Mouse (Mus musculus) lung, embryonic 14.5 days (tissue): Measurements from ENCODE around the gene Rec114. TPM values are rescaled to one million over a fixed set of nuclear protein-coding genes. Genes with fewer than 3 reads are reported as not detected.

Experiments used
- ATAC-seq: fragments of 200-750 bp; cut with Nextera tagmentation; 2 replicates; pipeline ENCODE4 v1.8.0; 2017; ENCODE audit warnings: mild to moderate bottlenecking, moderate TSS enrichment, moderate library complexity; ENCODE audit not compliant: insufficient read depth
- DNase-seq: peaks from one replicate; pipeline ENCODE4 v3.0.0-alpha.2; 2015
- H3K27ac ChIP-seq: fragments of 300-500 bp; sonication (generic); 2 replicates; pipeline ENCODE4 v1.5.1; 2014; ENCODE audit warnings: low read depth, mild to moderate bottlenecking, moderate library complexity
- H3K27me3 ChIP-seq: fragments of 300-500 bp; sonication (generic); 2 replicates; pipeline ENCODE4 v1.6.1; 2014; ENCODE audit warnings: low read length, control low read depth; ENCODE audit not compliant: insufficient read depth
- H3K36me3 ChIP-seq: fragments of 300-500 bp; sonication (generic); 2 replicates; pipeline ENCODE4 v1.6.1; 2014; ENCODE audit warnings: control low read depth; ENCODE audit not compliant: insufficient read depth
- H3K4me1 ChIP-seq: fragments of 300-500 bp; sonication (generic); 2 replicates; pipeline ENCODE4 v1.6.1; 2014; ENCODE audit warnings: antibody characterized with exemption, control low read depth; ENCODE audit not compliant: insufficient read depth
- H3K4me2 ChIP-seq: fragments of 300-500 bp; sonication (generic); 2 replicates; pipeline ENCODE4 v1.6.1; 2014; ENCODE audit warnings: mild to moderate bottlenecking
- H3K4me3 ChIP-seq: fragments of 300-500 bp; sonication (generic); 2 replicates; pipeline ENCODE4 v1.5.1; 2014; ENCODE audit warnings: low read depth, low read length
- H3K9ac ChIP-seq: fragments of 300-500 bp; sonication (generic); 2 replicates; pipeline ENCODE4 v1.6.1; 2014
- H3K9me3 ChIP-seq: fragments of 300-500 bp; sonication (generic); 2 replicates; pipeline ENCODE4 v1.6.1; 2016; ENCODE audit warnings: low read depth, low read length, control low read depth
- CTCF ChIP-seq: IDR thresholded peaks from 2 replicates; pipeline ENCODE4 v1.5.1; 2016; ENCODE audit warnings: antibody characterized with exemption, low read depth
- WGBS: fragments of 180-500 bp; shearing (Covaris S2); extraction: QIAGEN DNeasy Blood & Tissue Kit; methylation state at CpG from one replicate; pipeline ENCODE4 v1.1.7; 2014; 5-methylcytosine and 5-hydroxymethylcytosine counted together
- polyA plus RNA-seq: library from polyadenylated mRNA; unstranded; fragments of >200 nt; fragmentation: Nextera tagmentation; extraction: Ambion mirVana; gene quantifications from 2 replicates; pipeline ENCODE4 v1.2.1, GENCODE M21; 2014

The Rec114 gene
- polyA plus RNA-seq, 1 experiment from 2014 or later: 1.5 TPM

GRCm38 (mm10) chr9:58675371-58675770 lies 68.4 kb downstream of the Rec114 start:
- Histone ChIP-seq H3K4me1 (0 out of 2 replicates have a peak, but pooled peaks cover 3% of the 10 kb centered on the region), H3K4me3 (no peak overlapping the region), H3K36me3 (no peaks in the 10 kb centered on the region), H3K9me3 (no peaks in the 10 kb centered on the region), H3K27me3 (no peaks in the 10 kb centered on the region), H3K27ac (no peak overlapping the region), H3K9ac (no peak overlapping the region), H3K4me2 (no peak overlapping the region)
- 33% methylated on average over 6 of the region's 6 CpGs for WGBS
- no peak for TF ChIP-seq CTCF
- DNase-seq (peak; percentile 31), ATAC-seq (no peak)

DNA sequence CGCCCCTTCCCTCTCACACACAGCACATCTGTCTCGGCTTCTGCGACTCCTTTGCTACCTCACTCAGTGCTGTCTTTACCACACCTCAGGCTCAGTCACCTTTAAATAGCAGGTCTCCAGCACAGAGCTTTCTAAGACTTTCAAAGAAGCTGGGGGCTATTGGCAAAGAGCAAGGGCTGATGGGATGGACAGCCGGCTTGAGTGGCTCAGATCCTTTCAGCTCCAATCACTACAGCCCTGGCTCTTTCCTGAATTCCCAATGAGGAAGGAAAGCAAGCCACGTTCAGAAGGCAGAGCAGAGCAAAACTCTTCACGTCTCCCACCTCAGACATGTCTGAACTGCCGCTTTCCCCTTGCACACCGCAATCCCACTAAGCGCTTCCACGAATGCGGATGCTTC lies 69.0 kb downstream of the Rec114 start:
- 69% methylated on average over 11 of the region's 11 CpGs for WGBS
- Histone ChIP-seq H3K9ac (no peak overlapping the region), H3K9me3 (no peaks in the 10 kb centered on the region), H3K4me1 (0 out of 2 replicates have a peak, but pooled peaks cover 3% of the 10 kb centered on the region), H3K36me3 (no peaks in the 10 kb centered on the region), H3K27me3 (no peaks in the 10 kb centered on the region), H3K27ac (no peak overlapping the region), H3K4me2 (no peak overlapping the region), H3K4me3 (no peak overlapping the region)
- no peak for TF ChIP-seq CTCF
- no peak for ATAC-seq
- DNase-seq: no peak

GRCm38 (mm10) chr9:58672474-58672873 lies 71.3 kb downstream of the Rec114 start:
- Histone ChIP-seq H3K4me3 (no peak overlapping the region), H3K36me3 (no peaks in the 10 kb centered on the region), H3K4me1 (0 out of 2 replicates have a peak, but pooled peaks cover 3% of the 10 kb centered on the region), H3K9me3 (no peaks in the 10 kb centered on the region), H3K9ac (no peak overlapping the region), H3K27me3 (no peaks in the 10 kb centered on the region), H3K27ac (no peak overlapping the region), H3K4me2 (no peak overlapping the region)
- no peak for TF ChIP-seq CTCF
- DNase-seq: peak; percentile 64
- no peak for ATAC-seq
- 14% methylated on average over 4 of the region's 4 CpGs for WGBS

DNA sequence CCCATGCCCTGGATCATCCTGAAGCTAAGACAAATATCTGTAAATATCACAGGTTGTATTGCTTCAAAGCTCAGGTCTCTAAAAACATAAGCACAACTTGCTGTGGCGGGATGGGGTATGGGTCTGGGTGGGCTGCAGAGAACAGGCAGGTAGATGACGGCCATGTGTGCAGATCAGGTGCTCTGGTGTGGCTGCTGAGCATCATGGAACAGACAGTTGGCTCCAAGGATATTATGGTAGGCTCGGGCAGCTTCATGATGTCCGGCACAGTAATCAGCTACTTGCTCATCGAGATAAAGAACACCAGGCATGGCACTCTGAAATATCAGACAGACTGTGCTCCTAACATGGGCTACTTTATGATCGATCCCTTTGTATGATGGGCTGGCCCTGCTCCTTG lies 73.9 kb downstream of the Rec114 start:
- peaks cover 14% of the 10 kb centered on the region; the same call in 1 of the 2 replicates for H3K36me3 ChIP-seq
- no peak overlapping the region for H3K4me2 ChIP-seq
- TF ChIP-seq CTCF: no peak
- H3K9me3 ChIP-seq: no peaks in the 10 kb centered on the region
- no peak for DNase-seq
- H3K4me3 ChIP-seq: no peak overlapping the region
- no peaks in the 10 kb centered on the region for H3K27me3 ChIP-seq
- H3K4me1 ChIP-seq: 0 out of 2 replicates have a peak, but pooled peaks cover 3% of the 10 kb centered on the region
- WGBS: 89% methylated on average over 6 of the region's 6 CpGs
- H3K27ac ChIP-seq: no peak overlapping the region
- H3K9ac ChIP-seq: no peak overlapping the region
- no peak for ATAC-seq

- Histone ChIP-seq H3K9me3 (no peaks in the 10 kb centered on the region), H3K4me1 (0 out of 2 replicates have a peak, but pooled peaks cover 3% of the 10 kb centered on the region), H3K4me2 (no peak overlapping the region), H3K27me3 (no peaks in the 10 kb centered on the region), H3K9ac (no peak overlapping the region), H3K27ac (no peak overlapping the region), H3K36me3 (peaks cover 21% of the 10 kb centered on the region; the same call in 1 of the 2 replicates), H3K4me3 (no peak overlapping the region)
- WGBS: 71% methylated on average over 3 of the region's 3 CpGs
- ATAC-seq (no peak), DNase-seq (no peak)
- TF ChIP-seq CTCF: no peak
These were observed 74.7 kb downstream of the Rec114 start for GRCm38 (mm10) chr9:58669071-58669470.

GRCm38 (mm10) chr9:58668171-58668570 lies 75.6 kb downstream of the Rec114 start:
- no peak for ATAC-seq
- no peak for TF ChIP-seq CTCF
- H3K36me3 ChIP-seq: peaks cover 25% of the 10 kb centered on the region; the same call in 1 of the 2 replicates
- no peak overlapping the region for H3K4me3 ChIP-seq
- no peaks in the 10 kb centered on the region for H3K27me3 ChIP-seq
- 0 out of 2 replicates have a peak, but pooled peaks cover 3% of the 10 kb centered on the region for H3K4me1 ChIP-seq
- H3K9ac ChIP-seq: no peak overlapping the region
- no peak overlapping the region for H3K4me2 ChIP-seq
- no peaks in the 10 kb centered on the region for H3K9me3 ChIP-seq
- 93% methylated on average over 3 of the region's 3 CpGs for WGBS
- no peak for DNase-seq
- no peak overlapping the region for H3K27ac ChIP-seq

DNA sequence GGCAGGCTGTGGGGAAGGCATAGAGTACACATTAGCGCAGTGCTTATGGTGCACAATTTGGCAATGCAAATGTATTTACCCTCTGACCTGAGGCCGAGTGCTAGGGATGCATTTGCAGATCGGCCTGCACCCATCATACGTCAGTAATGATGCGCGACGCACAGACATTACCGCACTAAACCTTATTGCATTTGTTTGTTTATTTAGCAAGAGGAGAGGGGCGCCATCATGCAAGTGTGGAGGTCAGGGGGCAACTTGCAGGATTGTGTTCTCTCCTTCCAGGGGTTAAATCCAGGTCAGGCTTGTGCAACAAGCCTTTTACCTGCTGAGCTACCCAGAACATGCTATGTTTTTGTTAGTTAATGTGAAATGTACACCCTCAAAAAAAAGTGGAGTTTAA lies 76.5 kb downstream of the Rec114 start:
- Histone ChIP-seq H3K27me3 (no peaks in the 10 kb centered on the region), H3K9me3 (no peaks in the 10 kb centered on the region), H3K4me1 (no peaks in the 10 kb centered on the region), H3K27ac (no peak overlapping the region), H3K36me3 (peaks cover 34% of the 10 kb centered on the region; the same call in 1 of the 2 replicates), H3K4me2 (no peak overlapping the region), H3K4me3 (no peak overlapping the region), H3K9ac (no peak overlapping the region)
- DNase-seq: no peak
- no peak for TF ChIP-seq CTCF
- no peak for ATAC-seq
- 52% methylated on average over 9 of the region's 9 CpGs for WGBS

DNA sequence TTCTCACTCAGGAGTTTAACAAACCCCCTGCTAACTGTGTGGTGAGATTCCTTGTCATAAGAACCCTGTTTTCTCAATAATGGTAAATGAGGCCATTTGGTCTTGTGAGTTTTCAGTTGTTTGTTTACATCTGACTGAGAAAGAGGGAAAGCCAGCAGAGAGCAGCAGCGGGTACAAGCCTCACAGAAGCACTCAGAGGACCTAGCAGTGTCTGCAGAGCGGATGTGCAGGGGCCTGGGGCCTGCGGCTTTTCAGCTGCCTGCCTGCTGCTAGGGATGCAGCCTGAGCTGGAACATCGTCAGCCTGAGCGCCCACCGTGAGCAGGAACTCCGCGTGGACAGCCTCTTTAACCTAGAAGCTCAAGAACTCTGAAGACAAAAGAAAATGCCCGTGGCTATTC lies 77.6 kb downstream of the Rec114 start:
- H3K27ac ChIP-seq: no peak overlapping the region
- no peaks in the 10 kb centered on the region for H3K9me3 ChIP-seq
- DNase-seq: peak; percentile 40
- no peak overlapping the region for H3K4me2 ChIP-seq
- TF ChIP-seq CTCF: peak; percentile 13; the same call in 1 of the 2 replicates
- H3K27me3 ChIP-seq: no peaks in the 10 kb centered on the region
- no peak overlapping the region for H3K4me3 ChIP-seq
- H3K9ac ChIP-seq: no peak overlapping the region
- peaks cover 40% of the 10 kb centered on the region; the same call in 1 of the 2 replicates for H3K36me3 ChIP-seq
- 45% methylated on average over 9 of the region's 9 CpGs for WGBS
- no peaks in the 10 kb centered on the region for H3K4me1 ChIP-seq
- no peak for ATAC-seq
